Mouse (Mus musculus): Measurements from ENCODE around the gene Slc26a1.

GRCm38 (mm10) chr5:108646343-108646660 is 29.1 kb downstream of the Slc26a1 start:
- TF ChIP-seq POLR2A (IDR thresholded peaks at IDR 0.05; ENCODE audit: borderline replicate concordance, low read depth, low read length) (no peak), CTCF (IDR thresholded peaks at IDR 0.05; ENCODE audit: low read depth, low read length) (no peak)
